Mouse (Mus musculus) central nervous system, embryonic 14 days (tissue): Measurements from ENCODE around the gene Bcas3. TPM values are rescaled to one million over a fixed set of nuclear protein-coding genes. Genes with fewer than 3 reads are reported as not detected.

Experiments used
- polyA plus RNA-seq: library from polyadenylated mRNA; depleted of rRNA; stranded (reverse); fragments of >200 nt; gene quantifications from 2 replicates; pipeline ENCODE4 v1.2.3, GENCODE M21; 2012; rRNA removed

Bcas3 gene
- polyA plus RNA-seq = 17.2 and 23.2 TPM in 2 replicates

GRCm38 (mm10) chr11:85352539-85353380 is at the start of gene Bcas3:
Bcas3 (plus strand) TSS chr11:85353167.

GRCm38 (mm10) chr11:85310713-85311574 is 42.0 kb upstream of the Bcas3 start, which contains the start of gene Ppm1d:
Ppm1d (plus strand) TSS chr11:85311244.

GRCm38 (mm10) chr11:85832231-85832924 is 479.4 kb downstream of the Bcas3 start, which contains the start of gene Tbx2:
Tbx2 (plus strand) TSS chr11:85832551.

DNA sequence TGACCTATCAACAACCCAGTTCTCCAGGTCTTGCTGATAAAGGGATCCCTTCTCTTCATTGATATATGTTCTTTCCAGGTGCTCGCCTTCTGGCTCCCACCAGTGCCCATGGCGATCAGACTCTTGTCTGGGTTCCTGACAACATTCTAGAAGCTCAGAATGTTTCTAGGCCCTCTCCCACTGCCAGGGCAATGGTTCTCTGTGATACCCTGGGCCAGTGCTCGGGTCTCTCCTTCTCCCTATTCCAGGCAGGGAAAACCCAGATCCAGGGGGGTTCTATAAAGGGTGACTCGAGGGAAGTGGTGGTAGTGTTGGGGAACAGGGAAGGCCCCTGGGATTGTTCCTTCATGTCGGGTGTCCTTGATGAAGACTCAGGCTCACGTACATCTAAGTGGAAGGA is 497.3 kb downstream of the Bcas3 start, which contains the start of gene Gm11444:
Gm11444 (minus strand) TSS at position 101 of the 400 bp plus-strand sequence.

Other genes starting within 250 kb of the Bcas3 start
- gene Usp32, start 213.0 kb upstream of the Bcas3 start, polyA plus RNA-seq = 26.2 and 27.4 TPM in 2 replicates
- 0.15 and 0.37 TPM in 2 replicates for gene 1700125H20Rik, start 182.8 kb upstream of the Bcas3 start, polyA plus RNA-seq
- 32.4 and 34.0 TPM in 2 replicates for gene Appbp2, start 118.0 kb upstream of the Bcas3 start, polyA plus RNA-seq
- 19.1 and 22.3 TPM in 2 replicates for gene Ppm1d, start 41.9 kb upstream of the Bcas3 start, polyA plus RNA-seq